Mouse (Mus musculus): ENCODE data around the gene Chrna10.

GRCm38 (mm10) chr7:102109171-102109570 is 7.5 kb downstream of the Chrna10 start, which contains the start of gene Art5:
- TF ChIP-seq CTCF (IDR thresholded peaks at IDR 0.05; ENCODE audit: extremely low read depth, insufficient read length, insufficient replicate concordance, low read depth, low read length) (no peak), POLR2A (IDR thresholded peaks at IDR 0.05; ENCODE audit: low read depth, low read length) (no peak)

All from small intestine, adult 2 months (tissue).